Mouse (Mus musculus) liver, embryonic 18 days (tissue): ENCODE results near the gene Cpxcr1. TPM values are rescaled to one million over a fixed set of nuclear protein-coding genes. Genes with fewer than 3 reads are reported as not detected.

Experiments
- polyA plus RNA-seq: library from polyadenylated mRNA; depleted of rRNA; stranded (reverse); fragments of >200 nt; gene quantifications from 2 replicates; pipeline ENCODE4 v1.2.3, GENCODE M21; 2012; rRNA removed

Gene Cpxcr1
- not detected in 2 replicates for polyA plus RNA-seq

GRCm38 (mm10) chrX:116448644-116449043 is at the start of gene Cpxcr1:
Gene Cpxcr1 (plus strand): TSS chrX:116448944.

Other genes with a start within 250 kb of the Cpxcr1 start
- not detected in 2 replicates for gene H2afb2, start 232.2 kb downstream of the Cpxcr1 start, polyA plus RNA-seq